Mouse (Mus musculus) liver, postnatal 0 days (tissue): ENCODE measurements at regions not wholly inside any gene's neighbourhood (a gene's known extent, or its start where the extent isn't known, plus 50 kb on each side); places are given as distances from the start of the nearest gene placed in this dataset.

Experiments
- ATAC-seq: fragments of 200-750 bp; cut with Nextera tagmentation; 2 replicates; pipeline ENCODE4 v1.8.0; 2017; ENCODE audit warnings: mild to moderate bottlenecking, moderate library complexity
- DNase-seq: peaks from one replicate; pipeline ENCODE4 v3.0.0-alpha.2; 2016
- H3K27ac ChIP-seq: fragments of 300-500 bp; sonication (generic); 2 replicates; pipeline ENCODE4 v1.5.1; 2014; ENCODE audit warnings: antibody characterized with exemption, moderate library complexity, mild to moderate bottlenecking, low read depth
- H3K27me3 ChIP-seq: fragments of 300-500 bp; sonication (generic); 2 replicates; pipeline ENCODE4 v1.6.1; 2014; ENCODE audit warnings: low read length, control low read depth, mixed read lengths; ENCODE audit not compliant: insufficient read depth
- H3K36me3 ChIP-seq: fragments of 300-500 bp; sonication (generic); replicated peaks from 2 replicates; pipeline ENCODE4 v1.6.1; 2014; ENCODE audit warnings: mild to moderate bottlenecking, control low read depth, low read length, moderate library complexity, mixed read lengths; ENCODE audit not compliant: insufficient read depth
- H3K4me1 ChIP-seq: fragments of 300-500 bp; sonication (generic); 2 replicates; pipeline ENCODE4 v1.6.1; 2014; ENCODE audit warnings: antibody characterized with exemption, mild to moderate bottlenecking, control low read depth; ENCODE audit not compliant: insufficient read depth
- H3K4me2 ChIP-seq: fragments of 300-500 bp; sonication (generic); 2 replicates; pipeline ENCODE4 v1.6.1; 2014; ENCODE audit warnings: low read depth, mild to moderate bottlenecking, low read length, moderate library complexity, mixed read lengths
- H3K4me3 ChIP-seq: fragments of 300-500 bp; sonication (generic); 2 replicates; pipeline ENCODE4 v1.5.1; 2014; ENCODE audit warnings: low read depth, low read length
- H3K9ac ChIP-seq: fragments of 300-500 bp; sonication (generic); replicated peaks from 2 replicates; pipeline ENCODE4 v1.6.1; 2014; ENCODE audit warnings: mild to moderate bottlenecking, moderate library complexity
- H3K9me3 ChIP-seq: fragments of 300-500 bp; sonication (generic); 2 replicates; pipeline ENCODE4 v1.6.1; 2016; ENCODE audit warnings: mild to moderate bottlenecking, control low read depth, low read length, mixed read lengths
- CTCF ChIP-seq: sonication (generic); IDR thresholded peaks from 2 replicates; pipeline ENCODE4 v1.5.1; 2016; ENCODE audit warnings: antibody characterized with exemption, low read depth
- EP300 ChIP-seq: IDR thresholded peaks from 2 replicates; pipeline ENCODE4 v1.6.1; 2016; ENCODE audit warnings: antibody characterized with exemption, low read depth, mild to moderate bottlenecking
- WGBS: fragments of 180-500 bp; shearing (Covaris S2); extraction: QIAGEN DNeasy Blood & Tissue Kit; methylation state at CpG from one replicate; pipeline ENCODE4 v1.1.7; 2014; ENCODE audit not compliant: insufficient replicate concordance; 5-methylcytosine and 5-hydroxymethylcytosine counted together

GRCm38 (mm10) chr3:138678351-138678750, 63.6 kb upstream of the Tspan5 start:
- no peaks in the 10 kb centered on the region for H3K4me1 ChIP-seq
- H3K4me3 ChIP-seq, result no peak overlapping the region
- no peak overlapping the region for H3K9ac ChIP-seq
- ATAC-seq (no peak), DNase-seq (no peak)
- H3K27me3 ChIP-seq, result no peaks in the 10 kb centered on the region
- no peak overlapping the region for H3K27ac ChIP-seq
- H3K9me3 ChIP-seq, result no peaks in the 10 kb centered on the region
- TF ChIP-seq CTCF (no peak), EP300 (no peak)
- H3K4me2 ChIP-seq, result no peak overlapping the region
- WGBS, result 48% methylated on average over 4 of the region's 4 CpGs
- H3K36me3 ChIP-seq, result no peaks in the 10 kb centered on the region

GRCm38 (mm10) chr3:138686636-138687230, 55.3 kb upstream of the Tspan5 start:
- Histone ChIP-seq H3K4me1 (no peaks in the 10 kb centered on the region), H3K4me3 (no peak overlapping the region), H3K36me3 (no peaks in the 10 kb centered on the region), H3K27ac (no peak overlapping the region), H3K9ac (no peak overlapping the region), H3K9me3 (no peaks in the 10 kb centered on the region), H3K27me3 (no peaks in the 10 kb centered on the region), H3K4me2 (no peak overlapping the region)
- TF ChIP-seq EP300, result no peak
- TF ChIP-seq CTCF, result no peak
- 28% methylated on average over 11 of the region's 11 CpGs for WGBS
- DNase-seq, result no peak
- ATAC-seq, result no peak

GRCm38 (mm10) chr3:138688606-138689005, 53.4 kb upstream of the Tspan5 start:
- Histone ChIP-seq H3K9ac (no peak overlapping the region), H3K27me3 (no peaks in the 10 kb centered on the region), H3K27ac (no peak overlapping the region), H3K4me3 (no peak overlapping the region), H3K36me3 (no peaks in the 10 kb centered on the region), H3K4me1 (no peaks in the 10 kb centered on the region), H3K4me2 (no peak overlapping the region), H3K9me3 (no peaks in the 10 kb centered on the region)
- ATAC-seq, result no peak
- no peak for DNase-seq
- TF ChIP-seq CTCF (no peak), EP300 (no peak)
- WGBS, result 79% methylated on average over 5 of the region's 5 CpGs
